Mouse (Mus musculus) CD8-positive naive resting alpha-beta T cell, adult 2 months (primary cell): ENCODE results near the gene Usp7.
"Not testable (repeated sequence)": the region's sequence is repeated elsewhere in the genome, so short reads cannot be mapped to it uniquely, and the experiment has no call there.

Experiments used
- DNase-seq, 2 experiments: peaks; one replicate each; pipeline ENCODE4 v3.0.0; 2022; ENCODE audit warnings: low read depth in 2 of 2, low spot score in 2 of 2

Gene Usp7

GRCm38 (mm10) chr16:8783198-8783913, 8.8 kb downstream of the Usp7 start:
- DNase-seq = no peak

GRCm38 (mm10) chr16:8781660-8782059, 10.4 kb downstream of the Usp7 start:
- DNase-seq = no peak

DNA sequence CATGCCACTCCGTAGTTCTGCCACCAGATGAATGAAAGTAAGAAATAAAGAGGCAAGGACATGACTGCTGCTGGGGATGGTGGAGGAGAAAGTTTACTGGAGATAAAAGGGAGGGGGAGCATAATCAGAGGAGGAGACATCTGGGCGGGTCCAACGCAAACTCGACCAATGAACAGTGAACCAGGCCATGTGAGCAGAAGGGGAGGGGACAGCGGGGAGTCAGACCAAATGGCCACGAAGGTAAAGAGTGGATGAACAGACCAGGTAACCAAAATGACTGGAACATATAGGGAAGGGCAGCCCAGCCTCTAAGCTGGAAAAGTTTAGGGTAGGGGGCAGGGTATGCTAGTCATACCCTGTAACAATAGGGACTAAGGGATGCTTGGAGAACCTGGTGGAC, 10.9 kb downstream of the Usp7 start:
- DNase-seq = no peak

DNA sequence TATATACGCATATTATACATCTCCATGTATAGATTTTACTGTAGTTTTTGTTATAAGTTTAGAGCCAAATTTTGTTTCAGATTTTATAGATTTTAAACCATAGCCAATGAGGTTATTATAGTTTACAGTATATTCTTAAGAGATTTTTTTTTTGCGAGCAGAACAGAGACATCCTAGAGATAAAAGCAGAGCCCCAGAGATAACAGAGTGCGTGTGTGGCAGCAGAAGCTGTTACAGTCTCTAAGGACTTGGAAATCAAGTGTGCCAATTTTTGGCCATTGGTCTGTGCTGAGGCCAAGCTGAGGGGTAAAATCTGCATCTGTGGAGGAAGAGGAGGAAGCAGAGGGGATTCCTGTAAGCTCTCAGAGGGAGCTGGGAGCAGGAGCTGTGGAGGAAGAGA, 11.9 kb downstream of the Usp7 start:
- no peak for DNase-seq

DNA sequence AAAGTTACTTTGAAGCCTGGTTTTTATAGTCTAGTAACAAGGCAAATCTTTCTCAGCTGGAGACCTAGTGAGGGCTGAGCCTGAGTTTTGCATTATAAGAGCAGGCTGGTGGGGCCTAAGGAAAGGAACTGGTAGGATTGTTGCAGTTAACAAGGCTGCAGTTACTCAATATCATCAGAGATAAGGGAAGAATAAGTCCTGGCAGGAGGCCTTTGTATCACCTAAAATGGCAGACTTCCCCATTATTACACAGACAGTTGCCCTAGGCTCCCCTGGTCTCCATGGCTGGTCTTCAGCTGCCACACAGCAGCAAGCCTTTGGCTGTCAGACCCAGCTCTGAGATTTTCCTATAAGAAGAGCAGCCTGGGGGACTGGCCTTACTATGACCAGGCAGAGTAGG, 13.4 kb downstream of the Usp7 start:
- DNase-seq = no peak

- DNase-seq = no peak
These were observed 14.9 kb downstream of the Usp7 start for GRCm38 (mm10) chr16:8777202-8777601.

DNA sequence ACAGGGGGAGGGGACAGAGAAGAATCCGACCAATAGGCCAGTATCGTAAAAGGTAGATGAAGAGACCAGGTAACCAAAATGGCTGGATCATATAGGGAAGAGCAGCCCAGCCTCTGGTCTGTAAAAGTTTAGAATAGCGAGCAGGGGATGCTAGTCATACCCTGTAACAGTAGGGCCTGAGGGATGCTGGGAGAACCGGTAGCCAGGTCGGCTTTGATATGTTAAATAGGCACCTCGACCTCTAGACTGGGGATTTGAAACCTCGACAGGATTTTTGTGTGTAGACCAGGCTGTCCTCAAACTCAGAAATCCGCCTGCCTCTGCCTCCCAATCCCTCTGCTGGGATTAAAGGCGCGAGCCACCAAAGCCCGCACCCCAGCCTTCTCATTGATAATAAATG, 15.5 kb downstream of the Usp7 start:
- no peak for DNase-seq

GRCm38 (mm10) chr16:8771086-8771485, 21.0 kb downstream of the Usp7 start:
- no peak for DNase-seq

DNA sequence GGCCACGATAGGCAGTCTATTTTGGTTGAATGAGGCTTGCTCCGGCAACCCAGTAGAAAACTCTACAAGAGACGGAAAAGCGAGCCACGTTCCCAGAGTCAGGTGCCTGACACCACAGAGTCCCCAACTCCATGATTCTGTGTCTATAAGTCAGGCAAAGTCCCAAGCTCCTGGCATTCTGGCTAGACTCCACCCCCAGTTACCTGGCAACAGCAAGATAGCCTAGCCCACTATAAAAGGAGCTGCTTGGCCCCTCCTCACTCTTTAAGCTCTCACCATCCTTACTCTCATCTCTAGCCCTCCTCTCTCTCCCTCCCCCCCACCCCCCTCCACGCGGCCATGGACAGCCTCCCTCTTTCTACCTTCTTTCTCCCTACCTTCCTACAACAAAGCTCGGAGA, 21.8 kb downstream of the Usp7 start:
- not testable (repeated sequence) for DNase-seq

DNA sequence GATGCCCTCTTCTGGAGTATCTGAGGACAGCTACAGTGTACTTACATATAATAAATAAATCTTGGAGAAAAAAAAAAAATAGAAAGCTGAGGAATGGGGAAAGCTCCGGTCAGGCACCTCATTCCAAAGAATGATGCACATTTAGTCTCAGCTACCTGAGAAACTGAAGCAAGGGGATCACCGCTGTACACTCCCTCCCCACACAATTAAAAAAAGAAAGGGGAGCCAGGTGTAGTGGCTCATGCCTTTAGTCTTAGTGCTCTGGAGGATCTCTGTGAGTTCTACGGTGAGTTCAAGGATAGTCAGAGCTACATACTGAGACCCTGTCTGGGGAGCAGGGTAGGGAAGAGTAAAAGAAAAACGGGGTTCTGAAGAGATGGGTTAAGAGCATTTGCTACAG, 22.6 kb downstream of the Usp7 start:
- no peak for DNase-seq

DNA sequence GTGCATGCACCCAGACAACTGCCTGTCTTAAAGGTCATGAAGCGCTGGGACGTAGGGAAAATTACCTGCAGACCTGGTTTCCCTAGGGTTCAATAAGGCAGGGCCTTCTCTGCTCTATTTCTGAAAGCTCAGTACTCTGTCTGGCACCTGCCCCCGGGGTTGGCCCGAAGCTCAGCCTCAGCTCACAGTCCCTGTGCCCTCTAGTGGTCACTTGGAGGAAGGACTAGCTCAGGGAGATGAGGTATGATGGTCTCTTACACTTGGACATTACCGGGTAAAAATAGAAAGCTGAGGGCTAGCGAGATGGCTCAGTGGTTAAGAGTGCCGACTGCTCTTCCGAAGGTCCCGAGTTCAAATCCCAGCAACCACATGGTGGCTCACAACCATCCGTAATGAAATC, 23.0 kb downstream of the Usp7 start:
- DNase-seq = peak; percentile 67 to 71

GRCm38 (mm10) chr16:8768588-8768987, 23.5 kb downstream of the Usp7 start:
- no peak for DNase-seq

GRCm38 (mm10) chr16:8768071-8768470, 24.0 kb downstream of the Usp7 start:
- DNase-seq = no peak

DNA sequence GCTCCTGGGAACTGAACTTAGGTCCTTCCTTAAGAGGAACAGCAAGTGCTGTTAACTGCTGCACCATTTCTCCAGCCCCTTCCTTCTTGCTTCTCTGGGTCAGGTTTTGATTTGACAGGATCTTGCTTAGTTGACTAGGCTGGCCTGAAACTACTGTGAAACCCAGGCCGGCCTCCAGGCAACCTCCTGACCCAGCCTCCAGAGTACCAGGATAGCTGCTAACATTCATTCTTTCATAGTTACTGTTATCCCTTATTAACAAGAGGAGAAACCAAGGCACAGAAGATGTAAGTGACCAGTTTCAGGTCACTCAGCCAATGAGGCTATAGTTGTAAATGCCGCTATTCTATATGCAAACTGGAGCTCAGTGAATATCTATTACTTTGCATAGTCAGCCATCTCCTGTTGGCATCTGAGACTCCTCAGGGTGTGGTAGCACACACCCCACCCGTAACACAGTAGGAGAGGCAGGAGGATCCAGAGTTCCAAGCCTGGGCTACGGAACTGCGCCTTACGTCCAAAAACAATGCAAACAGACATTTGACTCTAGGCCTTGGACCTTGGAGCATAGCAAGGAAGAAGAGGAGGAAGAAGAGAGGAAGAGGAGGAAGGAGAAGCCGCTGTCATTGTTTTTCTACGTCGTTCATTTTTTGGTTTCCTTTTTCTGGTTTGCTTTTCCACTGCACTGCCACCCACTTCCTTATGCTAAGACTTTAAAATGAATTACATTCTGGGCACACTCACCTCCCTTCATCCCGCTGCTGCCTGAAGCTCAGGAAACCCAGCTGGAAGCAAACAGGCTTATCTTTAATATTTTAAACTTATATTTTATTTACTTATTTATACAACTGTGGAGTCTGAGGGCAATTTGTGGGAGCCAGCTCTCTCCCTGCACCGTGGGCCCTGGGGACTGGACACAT, 24.7 kb downstream of the Usp7 start:
- DNase-seq = no peak

DNA sequence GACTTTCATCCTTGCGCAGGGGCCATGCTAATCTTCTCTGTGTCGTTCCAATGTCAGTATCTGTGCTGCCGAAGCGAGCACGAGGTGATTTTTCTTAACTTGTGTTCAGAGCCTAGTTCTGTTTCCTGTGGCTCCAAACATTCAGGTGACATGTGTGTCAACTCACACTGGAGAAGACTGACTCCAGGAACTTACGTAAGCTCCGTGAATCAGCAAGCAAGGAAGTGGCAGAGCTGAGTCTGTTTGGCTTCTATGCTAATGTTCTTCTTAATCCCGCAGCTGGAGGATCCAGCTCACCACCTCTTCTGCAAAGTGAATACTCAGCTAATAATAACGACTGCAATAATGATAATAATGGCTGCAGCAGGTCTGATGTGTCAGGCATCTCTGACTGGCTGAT, 25.9 kb downstream of the Usp7 start:
- DNase-seq = no peak

GRCm38 (mm10) chr16:8764124-8764907, 27.8 kb downstream of the Usp7 start:
- no peak for DNase-seq

- no peak for DNase-seq
These were observed 29.1 kb downstream of the Usp7 start for GRCm38 (mm10) chr16:8763028-8763427.

- no peak for DNase-seq
These were observed 30.2 kb downstream of the Usp7 start for GRCm38 (mm10) chr16:8761894-8762293.

DNA sequence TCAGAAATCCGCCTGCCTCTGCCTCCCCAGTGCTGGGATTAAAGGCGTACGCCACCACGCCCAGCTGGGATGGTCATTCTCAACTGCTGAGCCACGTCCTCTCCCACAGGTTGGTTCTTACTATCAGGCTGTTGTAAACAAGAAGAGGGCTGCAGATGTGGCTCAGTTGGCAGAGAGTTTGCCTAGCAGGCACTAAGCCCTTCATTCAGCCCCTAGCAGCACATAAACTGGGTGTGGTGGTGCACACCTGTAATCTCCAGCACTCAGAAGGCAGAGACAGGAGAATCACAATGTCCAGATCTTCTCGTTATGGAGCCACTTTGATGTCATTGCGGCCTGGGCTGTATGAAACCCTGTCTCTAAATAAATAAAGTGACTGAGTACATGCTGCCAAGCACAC, 31.1 kb downstream of the Usp7 start:
- DNase-seq = no peak

GRCm38 (mm10) chr16:8758979-8759378, 33.1 kb downstream of the Usp7 start:
- DNase-seq = no peak

GRCm38 (mm10) chr16:8758193-8758592, 33.9 kb downstream of the Usp7 start:
- no peak for DNase-seq

DNA sequence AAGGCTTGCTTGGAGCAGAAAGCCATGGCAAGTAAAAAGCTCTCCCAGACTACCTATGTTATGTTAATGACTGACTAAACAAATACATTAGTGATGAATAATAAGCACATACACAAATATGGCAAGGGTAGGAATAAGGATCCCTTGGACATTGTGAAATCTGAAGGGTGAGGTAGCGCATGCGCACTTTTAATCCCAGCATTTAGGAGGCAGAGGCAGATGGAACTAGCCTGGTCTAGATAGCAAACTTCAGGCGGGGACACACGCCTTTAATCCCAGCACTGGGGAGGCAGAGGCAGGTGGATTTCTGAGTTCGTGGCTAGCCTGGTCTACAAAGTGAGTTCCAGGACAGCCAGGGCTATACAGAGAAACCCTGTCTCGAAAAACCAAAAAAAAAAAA, 34.5 kb downstream of the Usp7 start:
- not testable (repeated sequence) for DNase-seq
